Mouse (Mus musculus) CH12.LX (cell line): Measurements from ENCODE around the gene Sfxn3.
A peak's percentile ranks its signal among the peaks of the same experiment; 100 is the strongest.

Experiments used
- CTCF ChIP-seq, 2 experiments: IDR thresholded peaks in 1 of 2; conservative IDR thresholded peaks in 1 of 2; 2 replicates each; pipeline ENCODE4 v1.5.1; 2011 to 2012; ENCODE audit warnings: low read depth in 2 of 2, low read length in 2 of 2, improper control_type of control experiment in 1 of 2, inconsistent platforms in 1 of 2, mild to moderate bottlenecking in 1 of 2, moderate library complexity in 1 of 2
- EP300 ChIP-seq: IDR thresholded peaks from 2 replicates; pipeline ENCODE4 v1.6.1; 2011; ENCODE audit warnings: low read length, improper control_type of control experiment
- GABPA ChIP-seq: IDR thresholded peaks from 2 replicates; pipeline ENCODE4 v1.6.1; 2012; ENCODE audit warnings: low read depth, low read length, improper control_type of control experiment, inconsistent platforms; ENCODE audit not compliant: insufficient replicate concordance
- MAX ChIP-seq: IDR thresholded peaks from 2 replicates; pipeline ENCODE4 v1.6.1; 2011; ENCODE audit warnings: low read length, improper control_type of control experiment
- MEF2A ChIP-seq: IDR thresholded peaks from 2 replicates; pipeline ENCODE4 v1.6.1; 2014; ENCODE audit warnings: low read depth, mild to moderate bottlenecking, inconsistent platforms, low read length, improper control_type of control experiment, borderline replicate concordance
- POLR2AphosphoS2 ChIP-seq: IDR thresholded peaks from 2 replicates; pipeline ENCODE4 v1.6.1; 2011; ENCODE audit warnings: low read depth, low read length, improper control_type of control experiment
- SIN3A ChIP-seq: IDR thresholded peaks from 2 replicates; pipeline ENCODE4 v1.6.1; 2012; ENCODE audit warnings: low read length, improper control_type of control experiment, inconsistent platforms
- SMC3 ChIP-seq: IDR thresholded peaks from 2 replicates; pipeline ENCODE4 v1.6.1; 2011; ENCODE audit warnings: low read depth, low read length, improper control_type of control experiment
- TBP ChIP-seq: conservative IDR thresholded peaks from 2 replicates; pipeline ENCODE4 v1.6.1; 2011; ENCODE audit warnings: low read depth, low read length, improper control_type of control experiment
- UBTF ChIP-seq: IDR thresholded peaks from 2 replicates; pipeline ENCODE4 v1.6.1; 2012; ENCODE audit warnings: low read depth, mild to moderate bottlenecking, inconsistent platforms, low read length, improper control_type of control experiment, moderate library complexity

DNA sequence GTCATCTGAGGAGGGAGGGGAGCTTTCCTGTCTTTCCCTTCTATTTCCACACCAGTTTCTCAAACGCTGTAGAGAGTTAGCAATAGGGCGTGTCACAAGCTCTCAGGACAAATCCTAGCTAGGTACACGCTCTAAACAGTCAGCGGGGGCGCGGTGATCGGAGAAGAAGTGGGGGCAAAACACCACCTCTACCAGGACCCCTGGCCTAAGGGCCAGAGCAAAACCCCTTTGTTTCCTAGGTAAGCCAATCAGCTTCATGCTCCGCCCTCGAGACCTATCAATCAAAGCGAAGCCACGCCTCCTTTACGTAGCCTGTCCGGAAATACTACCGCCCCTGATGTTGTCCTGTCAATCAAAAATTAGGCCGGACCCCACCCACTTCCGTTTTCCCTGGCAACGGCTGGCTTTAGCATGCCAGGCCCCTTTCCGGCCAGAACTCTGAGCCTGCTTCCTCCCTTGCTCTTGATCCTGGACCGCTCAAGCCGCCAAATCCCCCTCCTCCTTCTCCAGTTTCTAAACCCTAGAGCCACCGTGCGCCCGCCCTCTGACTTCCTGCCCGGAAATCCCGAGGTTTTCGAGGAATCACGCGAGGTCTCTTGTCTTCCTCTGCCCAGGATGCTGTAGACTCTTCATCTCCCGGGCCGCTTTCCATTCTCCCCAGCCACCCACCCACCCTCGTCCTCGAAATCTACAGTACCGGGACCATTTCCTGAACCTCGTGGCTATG lies 11.0 kb downstream of the Sfxn3 start:
- TF ChIP-seq EP300 (no peak), SIN3A (peak; percentile 56; the same call in 1 of the 2 replicates), CTCF (conservative IDR thresholded peaks at IDR 0.05 in 1 of 2, IDR thresholded peaks at IDR 0.05 in 1 of 2; ENCODE audit: low read depth in 2 of 2, low read length in 2 of 2) (no peak), MAX (no peak), SMC3 (no peak), POLR2AphosphoS2 (peak; percentile 83; the same call in 1 of the 2 replicates), MEF2A (peak; percentile 53; the same call in 1 of the 2 replicates), GABPA (no peak), UBTF (no peak), TBP (peak; percentile 66; the same call in 1 of the 2 replicates)
